Mouse (Mus musculus) olfactory bulb, adult 2 months (tissue): ENCODE measurements at regions not wholly inside any gene's neighbourhood (a gene's known extent, or its start where the extent isn't known, plus 50 kb on each side); places are given as distances from the start of the nearest gene placed in this dataset.

ENCODE experiments used
- CTCF ChIP-seq: fragments of 200-500 bp; IDR thresholded peaks from 2 replicates; pipeline ENCODE4 v1.5.1; 2012; ENCODE audit warnings: low read depth, mild to moderate bottlenecking, low read length, moderate library complexity; ENCODE audit not compliant: insufficient read depth
- POLR2A ChIP-seq: fragments of 200-500 bp; IDR thresholded peaks from 2 replicates; pipeline ENCODE4 v1.6.1; 2012; ENCODE audit warnings: mild to moderate bottlenecking, low read depth, low read length, moderate library complexity; ENCODE audit not compliant: insufficient read depth

- TF ChIP-seq CTCF: no peak
- TF ChIP-seq POLR2A: no peak
These were observed 410.3 kb upstream of the Kdm8 start for GRCm38 (mm10) chr7:125034196-125034595.
